Mouse (Mus musculus) cerebellum, adult 2 months (tissue): ENCODE results near the gene Sec22a. TPM values are rescaled to one million over a fixed set of nuclear protein-coding genes. Genes with fewer than 3 reads are reported as not detected.
A peak's percentile ranks its signal among the peaks of the same experiment; 100 is the strongest.

Experiments
- DNase-seq, 2 experiments: peaks; one replicate each; pipeline ENCODE4 v3.0.0; 2021
- H3K27ac ChIP-seq: fragments of 200-500 bp; 2 replicates; pipeline ENCODE4 v1.5.1; 2012; ENCODE audit warnings: low read length, control low read depth, inconsistent platforms; ENCODE audit not compliant: insufficient read depth
- H3K27me3 ChIP-seq: fragments of 200-500 bp; 2 replicates; pipeline ENCODE4 v1.6.1; 2012; ENCODE audit warnings: inconsistent platforms, mild to moderate bottlenecking, low read length, moderate library complexity; ENCODE audit not compliant: control insufficient read depth, insufficient read depth
- H3K4me1 ChIP-seq: fragments of 200-500 bp; 2 replicates; pipeline ENCODE4 v1.6.1; 2011; ENCODE audit warnings: low read length; ENCODE audit not compliant: control insufficient read depth, insufficient read depth
- H3K4me3 ChIP-seq: fragments of 200-500 bp; replicated peaks from 2 replicates; pipeline ENCODE3; 2011; ENCODE audit warnings: mild to moderate bottlenecking, low read depth, low read length, control low read depth; ENCODE audit not compliant: insufficient read depth
- CTCF ChIP-seq: fragments of 200-500 bp; IDR thresholded peaks from 2 replicates; pipeline ENCODE4 v1.5.1; 2011; ENCODE audit warnings: low read depth, mild to moderate bottlenecking, control low read depth, low read length, moderate library complexity, borderline replicate concordance; ENCODE audit not compliant: insufficient read depth
- POLR2A ChIP-seq: fragments of 200-500 bp; IDR thresholded peaks from 2 replicates; pipeline ENCODE4 v1.6.1; 2011; ENCODE audit warnings: low read length, control low read depth, borderline replicate concordance; ENCODE audit not compliant: insufficient read depth
- WGBS: fragments of 180-500 bp; shearing (Covaris S2); methylation state at CpG from one replicate; pipeline ENCODE4 v1.1.7; 2018; 5-methylcytosine and 5-hydroxymethylcytosine counted together
- polyA plus RNA-seq: library from polyadenylated mRNA; depleted of rRNA; stranded (reverse); fragments of >200 nt; gene quantifications from 2 replicates; pipeline ENCODE4 v1.2.3, GENCODE M21; 2012

Sec22a gene
- polyA plus RNA-seq, 1 experiment, result 22.4 TPM

DNA sequence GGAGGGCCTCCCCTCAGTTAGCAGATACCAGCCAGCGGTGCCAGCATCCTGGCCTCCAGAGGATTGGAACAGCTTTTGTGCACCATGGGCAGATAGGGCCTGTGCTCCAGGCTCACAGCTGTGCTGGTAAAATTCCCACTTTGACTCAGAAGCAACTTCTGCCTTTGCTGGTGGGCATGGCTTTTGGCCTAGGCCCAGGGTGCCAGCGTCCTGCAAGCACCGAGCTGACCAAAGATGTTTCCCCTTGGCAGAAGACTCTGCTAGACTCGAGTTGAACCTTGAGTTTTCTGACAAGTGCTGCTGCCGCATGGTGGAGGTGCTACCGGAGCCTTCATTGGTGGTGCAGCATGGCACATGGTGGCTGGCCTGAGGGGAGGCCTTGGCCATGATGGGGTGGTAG lies 60.0 kb downstream of the Sec22a start:
- TF ChIP-seq CTCF (no peak), POLR2A (no peak)
- no peaks in the 10 kb centered on the region for H3K4me1 ChIP-seq
- H3K4me3 ChIP-seq, result no peak overlapping the region
- H3K27ac ChIP-seq, result no peak overlapping the region
- DNase-seq, result peak in 1 of 2 experiments; percentile 10
- no peaks in the 10 kb centered on the region for H3K27me3 ChIP-seq
- WGBS, result 54% methylated on average over 6 of the region's 6 CpGs

DNA sequence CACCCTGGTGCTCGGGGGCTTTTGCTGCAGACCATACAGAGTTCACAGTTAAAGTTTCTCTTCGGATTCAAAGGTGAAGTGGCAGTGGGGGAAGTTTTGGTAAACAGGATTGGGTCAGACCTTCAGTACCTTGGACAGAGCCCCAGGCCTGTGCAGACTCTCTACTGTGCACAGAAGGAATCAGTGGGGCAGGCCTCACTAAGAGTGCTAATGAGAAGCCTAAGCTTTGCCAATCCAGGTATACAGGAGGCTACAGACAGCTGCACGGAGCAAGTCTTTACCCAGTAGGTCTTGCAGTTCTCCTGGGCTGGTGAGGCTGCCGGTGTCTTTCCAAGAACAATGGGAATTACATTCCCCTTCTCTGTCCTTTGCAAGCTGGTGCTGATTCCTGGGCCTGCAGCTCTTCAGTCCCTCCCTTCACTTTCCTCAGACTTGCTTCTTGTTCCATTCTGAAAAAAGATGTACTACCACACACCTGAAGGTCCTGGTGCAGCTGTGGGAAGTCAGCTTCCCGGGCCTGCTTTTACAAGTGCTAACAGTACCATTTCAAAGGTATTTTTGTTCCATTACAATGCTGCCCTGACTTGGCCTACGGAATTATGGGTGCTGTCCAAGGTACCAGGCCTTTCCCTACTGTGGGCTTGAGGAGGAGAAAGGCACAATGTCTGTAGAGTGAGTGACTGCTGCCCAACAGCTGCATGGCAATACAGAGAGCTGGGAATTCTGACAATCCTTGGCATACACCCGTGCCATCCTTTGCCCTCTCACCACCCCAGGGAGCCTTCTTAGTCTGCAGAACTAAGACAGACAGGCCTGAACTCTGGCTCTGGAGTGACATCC lies 61.1 kb downstream of the Sec22a start:
- DNase-seq, result peak in 1 of 2 experiments; percentile 5
- WGBS, result 55% methylated on average over 7 of the region's 7 CpGs
- H3K27ac ChIP-seq, result no peak overlapping the region
- H3K27me3 ChIP-seq, result no peaks in the 10 kb centered on the region
- H3K4me3 ChIP-seq, result no peak overlapping the region
- no peak for TF ChIP-seq POLR2A
- TF ChIP-seq CTCF, result no peak
- H3K4me1 ChIP-seq, result no peaks in the 10 kb centered on the region

DNA sequence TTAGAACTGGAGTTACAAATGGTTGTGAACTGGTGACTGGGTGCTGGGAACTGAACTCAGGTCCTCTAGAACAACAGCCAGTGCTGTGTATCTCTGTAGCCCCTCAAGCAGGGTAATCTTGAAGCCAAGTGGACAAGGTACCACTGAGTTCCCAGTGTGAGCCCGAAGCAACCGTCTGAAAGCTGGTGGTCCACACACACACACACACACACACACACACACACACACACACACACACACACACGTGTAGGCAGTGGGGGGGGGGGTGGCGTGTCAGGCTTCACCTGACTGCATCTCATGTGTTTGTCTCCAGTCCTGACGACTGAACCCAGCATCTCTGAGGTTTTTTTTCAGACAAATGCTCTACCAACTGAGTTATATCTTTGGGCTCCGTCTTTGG lies 63.6 kb downstream of the Sec22a start:
- 90% methylated on average over 6 of the region's 6 CpGs for WGBS
- DNase-seq, result no peak
- no peaks in the 10 kb centered on the region for H3K4me1 ChIP-seq
- TF ChIP-seq POLR2A (no peak), CTCF (no peak)
- H3K27ac ChIP-seq, result no peak overlapping the region
- H3K27me3 ChIP-seq, result no peaks in the 10 kb centered on the region
- no peak overlapping the region for H3K4me3 ChIP-seq

DNA sequence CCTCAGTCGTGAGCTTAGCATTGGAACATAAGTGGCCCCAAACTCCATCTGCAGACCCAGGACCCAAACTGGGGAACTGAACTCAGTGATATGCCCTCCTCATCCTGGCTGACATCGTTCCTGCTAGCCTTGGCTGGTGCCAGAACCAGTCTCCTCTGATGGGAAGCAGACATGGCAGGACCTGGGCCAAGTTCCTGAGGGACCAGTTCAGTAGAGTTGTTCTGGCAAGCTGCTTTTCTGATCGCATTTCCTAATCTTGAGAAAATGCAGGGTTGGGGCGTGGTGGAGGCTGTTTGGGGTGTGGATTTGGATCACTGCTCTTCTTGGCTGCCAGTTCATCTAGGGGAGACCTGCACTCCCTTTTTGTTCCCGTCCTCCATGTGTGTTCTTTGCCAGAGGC lies 65.9 kb downstream of the Sec22a start:
- Histone ChIP-seq H3K4me1 (no peaks in the 10 kb centered on the region), H3K27me3 (no peaks in the 10 kb centered on the region), H3K27ac (no peak overlapping the region), H3K4me3 (no peak overlapping the region)
- 39% methylated on average over 5 of the region's 5 CpGs for WGBS
- DNase-seq, result no peak
- TF ChIP-seq POLR2A (no peak), CTCF (no peak)

DNA sequence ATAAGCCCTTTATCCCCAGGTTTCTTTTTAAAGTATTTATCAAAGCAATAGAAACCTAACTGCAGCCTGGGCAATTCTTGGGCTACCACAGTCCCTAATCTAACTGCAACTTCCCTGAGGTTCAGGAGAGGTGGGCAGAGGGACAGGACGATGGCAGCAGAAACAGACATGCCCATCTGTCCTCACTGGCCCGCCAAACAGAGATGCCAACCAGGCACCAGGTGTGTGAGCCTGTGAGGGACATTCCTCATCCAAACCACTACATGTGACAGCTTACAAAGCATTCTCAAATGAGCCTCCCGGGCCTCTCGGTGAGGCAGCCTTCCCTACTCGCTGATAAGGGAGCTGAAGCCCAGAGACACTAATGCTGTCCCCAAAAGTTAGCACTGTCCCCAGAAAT lies 76.5 kb downstream of the Sec22a start:
- no peak for DNase-seq
- H3K27ac ChIP-seq, result no peak overlapping the region
- TF ChIP-seq CTCF (no peak), POLR2A (no peak)
- no peaks in the 10 kb centered on the region for H3K27me3 ChIP-seq
- 60% methylated on average over 5 of the region's 5 CpGs for WGBS
- no peak overlapping the region for H3K4me3 ChIP-seq
- no peaks in the 10 kb centered on the region for H3K4me1 ChIP-seq

DNA sequence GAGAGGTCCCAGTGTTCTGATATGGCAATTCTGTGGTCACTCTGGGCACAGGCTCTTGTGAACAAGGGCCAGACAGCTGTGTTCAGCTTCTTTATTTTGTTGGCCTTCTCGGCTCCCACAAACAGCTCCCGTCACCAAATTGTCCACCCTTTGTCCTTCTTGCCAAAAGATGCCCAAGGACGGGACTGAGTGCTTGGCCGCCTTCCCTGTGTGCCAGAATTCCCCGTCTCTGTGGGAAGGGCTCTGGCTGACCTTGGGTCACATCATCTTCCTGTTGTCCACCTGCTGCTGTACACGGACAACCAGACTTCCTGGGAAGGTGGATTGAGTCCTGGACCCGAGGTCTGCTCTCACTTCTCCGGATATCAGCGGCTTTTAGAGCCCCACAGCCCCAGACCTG lies 77.9 kb downstream of the Sec22a start:
- WGBS, result 42% methylated on average over 9 of the region's 9 CpGs
- TF ChIP-seq CTCF, result no peak
- TF ChIP-seq POLR2A, result no peak
- H3K4me1 ChIP-seq, result no peaks in the 10 kb centered on the region
- H3K27ac ChIP-seq, result no peak overlapping the region
- H3K27me3 ChIP-seq, result no peaks in the 10 kb centered on the region
- DNase-seq, result no peak
- no peak overlapping the region for H3K4me3 ChIP-seq

DNA sequence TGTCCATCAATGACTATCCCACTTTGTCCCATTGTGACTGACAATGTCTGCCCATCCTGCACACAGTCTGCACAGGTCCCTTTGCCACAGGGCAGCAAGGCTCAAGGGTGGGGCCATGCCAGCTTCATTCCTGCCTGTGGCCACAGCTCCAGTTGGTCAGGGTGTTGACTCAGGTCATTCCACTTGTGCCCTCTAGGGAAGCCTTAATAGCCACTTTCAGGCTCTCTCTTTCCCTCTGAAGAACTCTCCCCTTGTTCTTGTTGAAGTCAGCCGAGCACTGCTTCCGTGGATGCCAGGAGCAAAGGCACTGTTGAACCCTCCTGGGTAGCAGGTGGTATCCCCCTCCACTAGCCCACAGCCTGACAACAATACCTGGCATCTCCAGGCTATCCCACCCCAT lies 81.3 kb downstream of the Sec22a start:
- TF ChIP-seq CTCF (no peak), POLR2A (no peak)
- Histone ChIP-seq H3K27ac (no peak overlapping the region), H3K4me1 (peaks cover 3% of the 10 kb centered on the region; the same call in 1 of the 2 replicates), H3K27me3 (no peaks in the 10 kb centered on the region), H3K4me3 (no peak overlapping the region)
- DNase-seq, result no peak
- WGBS, result 88% methylated on average over 2 of the region's 2 CpGs

DNA sequence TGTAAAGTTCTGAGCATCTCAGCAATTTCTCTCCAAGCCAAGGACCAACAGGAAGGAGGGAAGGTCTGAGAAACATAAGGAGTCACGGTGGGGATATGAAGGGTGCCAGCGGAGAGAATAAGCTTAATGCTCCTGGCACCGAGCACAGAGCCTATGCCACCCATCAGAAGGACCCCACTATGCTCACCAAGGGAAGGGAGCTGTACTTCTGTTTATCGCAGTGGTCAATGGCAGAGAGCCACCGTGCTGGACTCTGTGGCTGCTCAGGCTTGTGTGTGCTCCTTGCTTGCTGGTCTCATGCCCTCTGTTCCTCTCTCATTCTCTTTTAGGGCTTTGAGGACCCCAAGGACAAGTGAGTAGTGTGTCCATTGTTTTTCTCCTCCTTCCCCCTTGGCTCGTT lies 85.6 kb downstream of the Sec22a start:
- H3K4me3 ChIP-seq, result no peak overlapping the region
- H3K27me3 ChIP-seq, result no peaks in the 10 kb centered on the region
- no peak overlapping the region for H3K27ac ChIP-seq
- WGBS, result 35% methylated on average over 6 of the region's 6 CpGs
- TF ChIP-seq POLR2A (no peak), CTCF (no peak)
- DNase-seq, result no peak
- H3K4me1 ChIP-seq, result peaks cover 3% of the 10 kb centered on the region; the same call in 1 of the 2 replicates
